Mouse (Mus musculus) forebrain, embryonic 14.5 days (tissue): ENCODE measurements around the gene Rmi2. TPM values are rescaled to one million over a fixed set of nuclear protein-coding genes. Genes with fewer than 3 reads are reported as not detected.
"Not testable (repeated sequence)": the region's sequence is repeated elsewhere in the genome, so short reads cannot be mapped to it uniquely, and the experiment has no call there.

Experiments
- ATAC-seq: fragments of 200-750 bp; cut with Nextera tagmentation; 2 replicates; pipeline ENCODE4 v1.8.0; 2017; ENCODE audit warnings: mild to moderate bottlenecking, moderate library complexity
- DNase-seq: peaks from one replicate; pipeline ENCODE4 v3.0.0-alpha.2; 2015; ENCODE audit warnings: low spot score
- H3K27ac ChIP-seq: fragments of 300-500 bp; sonication (generic); 2 replicates; pipeline ENCODE4 v1.5.1; 2014; ENCODE audit warnings: low read depth, mild to moderate bottlenecking, control low read depth, low read length, moderate library complexity
- H3K27me3 ChIP-seq: fragments of 300-500 bp; sonication (generic); replicated peaks from 2 replicates; pipeline ENCODE4 v1.6.1; 2014; ENCODE audit warnings: low read length, control low read depth, mixed read lengths; ENCODE audit not compliant: control insufficient read depth, insufficient read depth
- H3K36me3 ChIP-seq: fragments of 300-500 bp; sonication (generic); 2 replicates; pipeline ENCODE4 v1.6.1; 2014; ENCODE audit warnings: low read length, control low read depth; ENCODE audit not compliant: control insufficient read depth, insufficient read depth
- H3K4me1 ChIP-seq: fragments of 300-500 bp; sonication (generic); 2 replicates; pipeline ENCODE4 v1.6.1; 2014; ENCODE audit warnings: antibody characterized with exemption, low read length, control low read depth; ENCODE audit not compliant: control insufficient read depth, insufficient read depth
- H3K4me2 ChIP-seq: fragments of 300-500 bp; sonication (generic); 2 replicates; pipeline ENCODE4 v1.6.1; 2014; ENCODE audit warnings: mild to moderate bottlenecking, control low read depth, low read length
- H3K4me3 ChIP-seq: fragments of 300-500 bp; sonication (generic); 2 replicates; pipeline ENCODE4 v1.5.1; 2014; ENCODE audit warnings: low read depth, low read length, control low read depth
- H3K9ac ChIP-seq: fragments of 300-500 bp; sonication (generic); 2 replicates; pipeline ENCODE4 v1.6.1; 2014; ENCODE audit warnings: mild to moderate bottlenecking, low read length, control low read depth, moderate library complexity
- H3K9me3 ChIP-seq: fragments of 300-500 bp; sonication (generic); replicated peaks from 2 replicates; pipeline ENCODE4 v1.6.1; 2016; ENCODE audit warnings: low read length, control low read depth, mixed read lengths; ENCODE audit not compliant: control insufficient read depth
- WGBS: fragments of 180-500 bp; shearing (Covaris S2); extraction: QIAGEN DNeasy Blood & Tissue Kit; methylation state at CpG from one replicate; pipeline ENCODE4 v1.1.7; 2014; 5-methylcytosine and 5-hydroxymethylcytosine counted together
- polyA plus RNA-seq: library from polyadenylated mRNA; unstranded; fragments of >200 nt; fragmentation: Nextera tagmentation; extraction: Ambion mirVana; gene quantifications from 2 replicates; pipeline ENCODE4 v1.2.1, GENCODE M21; 2014

Gene Rmi2
- polyA plus RNA-seq, 1 experiment from 2014 or later = 0.88 TPM

GRCm38 (mm10) chr16:10849965-10850861 lies 15.4 kb downstream of the Rmi2 start:
- H3K9ac ChIP-seq = no peak overlapping the region
- H3K4me1 ChIP-seq = peaks cover 5% of the 10 kb centered on the region; the same call in 1 of the 2 replicates
- H3K36me3 ChIP-seq = no peaks in the 10 kb centered on the region
- no peaks in the 10 kb centered on the region for H3K9me3 ChIP-seq
- H3K27ac ChIP-seq = no peak overlapping the region
- H3K4me2 ChIP-seq = no peak overlapping the region
- H3K4me3 ChIP-seq = no peak overlapping the region
- WGBS = 68% methylated on average over 12 of the region's 12 CpGs
- H3K27me3 ChIP-seq = no peaks in the 10 kb centered on the region
- DNase-seq = peak; percentile 40
- ATAC-seq = no peak

- no peak overlapping the region for H3K4me2 ChIP-seq
- 52% methylated on average over 4 of the region's 4 CpGs for WGBS
- H3K4me1 ChIP-seq = peaks cover 5% of the 10 kb centered on the region; the same call in 1 of the 2 replicates
- no peaks in the 10 kb centered on the region for H3K27me3 ChIP-seq
- no peaks in the 10 kb centered on the region for H3K36me3 ChIP-seq
- ATAC-seq = no peak
- H3K27ac ChIP-seq = no peak overlapping the region
- no peak overlapping the region for H3K4me3 ChIP-seq
- H3K9me3 ChIP-seq = no peaks in the 10 kb centered on the region
- no peak for DNase-seq
- no peak overlapping the region for H3K9ac ChIP-seq
Measured at GRCm38 (mm10) chr16:10850905-10851304, 16.0 kb downstream of the Rmi2 start.

GRCm38 (mm10) chr16:10852216-10852615 lies 17.4 kb downstream of the Rmi2 start:
- ATAC-seq, H3K4me3 ChIP-seq, H3K36me3 ChIP-seq, DNase-seq, H3K4me1 ChIP-seq, H3K27me3 ChIP-seq, H3K4me2 ChIP-seq, H3K27ac ChIP-seq, H3K9ac ChIP-seq, H3K9me3 ChIP-seq: not testable (repeated sequence)
- 92% methylated on average over 10 of the region's 10 CpGs for WGBS

GRCm38 (mm10) chr16:10859726-10860245 lies 24.9 kb downstream of the Rmi2 start:
- Histone ChIP-seq H3K9ac (no peak overlapping the region), H3K4me3 (no peak overlapping the region), H3K9me3 (no peaks in the 10 kb centered on the region), H3K27ac (no peak overlapping the region), H3K4me1 (no peaks in the 10 kb centered on the region), H3K36me3 (no peaks in the 10 kb centered on the region), H3K27me3 (no peaks in the 10 kb centered on the region), H3K4me2 (no peak overlapping the region)
- 90% methylated on average over 7 of the region's 7 CpGs for WGBS
- DNase-seq (no peak), ATAC-seq (no peak)

- no peak for DNase-seq
- Histone ChIP-seq H3K27ac (no peak overlapping the region), H3K4me2 (no peak overlapping the region), H3K4me1 (no peaks in the 10 kb centered on the region), H3K9ac (no peak overlapping the region), H3K9me3 (no peaks in the 10 kb centered on the region), H3K36me3 (no peaks in the 10 kb centered on the region), H3K27me3 (no peaks in the 10 kb centered on the region), H3K4me3 (no peak overlapping the region)
- 86% methylated on average over 3 of the region's 3 CpGs for WGBS
- ATAC-seq = no peak
Measured at GRCm38 (mm10) chr16:10861408-10861807, 26.5 kb downstream of the Rmi2 start.

- WGBS = 79% methylated on average over 6 of the region's 6 CpGs
- DNase-seq (no peak), ATAC-seq (no peak)
- H3K27me3 ChIP-seq = no peaks in the 10 kb centered on the region
- H3K4me1 ChIP-seq = no peaks in the 10 kb centered on the region
- no peaks in the 10 kb centered on the region for H3K36me3 ChIP-seq
- no peak overlapping the region for H3K9ac ChIP-seq
- H3K4me3 ChIP-seq = no peak overlapping the region
- H3K9me3 ChIP-seq = no peaks in the 10 kb centered on the region
- no peak overlapping the region for H3K27ac ChIP-seq
- no peak overlapping the region for H3K4me2 ChIP-seq
Measured at GRCm38 (mm10) chr16:10864833-10865591, 30.2 kb downstream of the Rmi2 start.

- Histone ChIP-seq H3K36me3 (no peaks in the 10 kb centered on the region), H3K27me3 (no peaks in the 10 kb centered on the region), H3K27ac (no peak overlapping the region), H3K4me3 (no peak overlapping the region), H3K4me2 (no peak overlapping the region), H3K4me1 (no peaks in the 10 kb centered on the region), H3K9ac (no peak overlapping the region), H3K9me3 (no peaks in the 10 kb centered on the region)
- DNase-seq (no peak), ATAC-seq (no peak)
Measured at GRCm38 (mm10) chr16:10865592-10865987, 30.7 kb downstream of the Rmi2 start.

GRCm38 (mm10) chr16:10866841-10867240 lies 32.0 kb downstream of the Rmi2 start:
- Histone ChIP-seq H3K27me3 (no peaks in the 10 kb centered on the region), H3K9ac (no peak overlapping the region), H3K4me2 (no peak overlapping the region), H3K36me3 (no peaks in the 10 kb centered on the region), H3K4me3 (no peak overlapping the region), H3K27ac (no peak overlapping the region), H3K4me1 (no peaks in the 10 kb centered on the region), H3K9me3 (no peaks in the 10 kb centered on the region)
- WGBS = 92% methylated on average over 8 of the region's 8 CpGs
- ATAC-seq (no peak), DNase-seq (no peak)

- Histone ChIP-seq H3K27me3 (no peaks in the 10 kb centered on the region), H3K9ac (no peak overlapping the region), H3K27ac (no peak overlapping the region), H3K4me3 (no peak overlapping the region), H3K4me2 (no peak overlapping the region), H3K9me3 (no peaks in the 10 kb centered on the region), H3K36me3 (no peaks in the 10 kb centered on the region), H3K4me1 (no peaks in the 10 kb centered on the region)
- 91% methylated on average over 2 of the region's 2 CpGs for WGBS
- DNase-seq (no peak), ATAC-seq (no peak)
Measured at GRCm38 (mm10) chr16:10867501-10867900, 32.6 kb downstream of the Rmi2 start.
